Mouse (Mus musculus) frontal cortex, postnatal 10 days (tissue): ENCODE data around the gene Rab3a.

Experiments used
- DNase-seq, 2 experiments: peaks; one replicate each; pipeline ENCODE4 v3.0.0; 2022; ENCODE audit warnings: low spot score in 2 of 2, mixed read lengths in 1 of 2

Gene Rab3a

GRCm38 (mm10) chr8:70742176-70742575 lies 12.3 kb upstream of the Rab3a start:
- DNase-seq, result no peak

DNA sequence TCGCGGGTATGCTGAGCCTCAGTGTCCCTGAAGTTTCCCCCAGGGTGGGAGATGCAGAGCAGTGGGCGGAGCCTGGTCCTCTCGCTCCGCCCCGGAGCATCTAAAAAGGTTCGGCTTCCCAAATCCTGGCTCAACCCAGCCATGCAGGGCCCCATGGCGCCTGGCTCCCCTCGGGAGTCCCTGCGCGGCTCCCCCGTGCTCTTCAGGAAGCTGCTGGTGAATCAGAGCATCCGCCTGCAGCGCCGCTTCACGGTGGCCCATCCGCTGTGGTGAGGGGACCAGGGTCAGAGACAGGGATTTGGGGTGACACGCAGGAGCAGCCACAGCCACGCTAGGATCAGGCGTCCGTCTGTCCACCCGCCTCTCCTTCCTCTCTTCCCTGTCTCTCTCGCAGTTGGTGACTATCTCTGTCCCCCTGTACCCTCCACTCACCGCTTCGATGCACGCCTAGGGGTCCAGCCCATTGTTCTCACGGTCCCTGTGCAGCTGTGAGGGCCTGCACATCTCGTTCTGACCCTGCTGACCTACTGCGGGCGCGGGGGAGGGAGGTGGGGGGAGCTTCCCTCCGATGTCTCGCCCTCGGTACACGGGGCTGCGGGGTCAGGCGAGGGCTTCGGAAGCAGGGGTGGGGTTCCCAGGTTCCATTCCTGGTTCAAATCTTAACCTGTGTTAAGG lies 11.4 kb upstream of the Rab3a start:
- no peak for DNase-seq

- DNase-seq, result peak in 1 of 2 experiments; percentile 33
Observed at GRCm38 (mm10) chr8:70743656-70744590, 10.6 kb upstream of the Rab3a start.

DNA sequence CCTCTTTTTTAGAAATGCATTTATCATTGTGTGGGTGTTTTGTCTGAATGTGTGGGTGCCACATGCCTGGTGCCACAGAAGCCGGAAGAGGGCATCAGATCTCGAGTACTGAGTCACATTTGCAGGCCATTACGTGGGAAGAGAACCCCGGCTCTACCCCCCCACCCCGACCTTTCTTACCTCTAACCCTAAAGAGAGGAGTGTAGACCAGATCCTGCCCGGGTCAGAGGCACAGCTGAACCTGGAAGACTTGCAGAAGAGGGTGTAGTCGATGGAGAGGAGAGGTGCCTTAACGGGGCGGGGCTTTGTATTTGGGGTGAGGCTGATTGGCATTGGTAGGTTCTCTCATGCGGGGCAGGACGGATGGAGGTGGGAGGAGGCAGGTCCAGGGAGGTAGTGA lies 9.7 kb upstream of the Rab3a start:
- DNase-seq, result no peak

GRCm38 (mm10) chr8:70745691-70746220 lies 8.7 kb upstream of the Rab3a start:
- no peak for DNase-seq

DNA sequence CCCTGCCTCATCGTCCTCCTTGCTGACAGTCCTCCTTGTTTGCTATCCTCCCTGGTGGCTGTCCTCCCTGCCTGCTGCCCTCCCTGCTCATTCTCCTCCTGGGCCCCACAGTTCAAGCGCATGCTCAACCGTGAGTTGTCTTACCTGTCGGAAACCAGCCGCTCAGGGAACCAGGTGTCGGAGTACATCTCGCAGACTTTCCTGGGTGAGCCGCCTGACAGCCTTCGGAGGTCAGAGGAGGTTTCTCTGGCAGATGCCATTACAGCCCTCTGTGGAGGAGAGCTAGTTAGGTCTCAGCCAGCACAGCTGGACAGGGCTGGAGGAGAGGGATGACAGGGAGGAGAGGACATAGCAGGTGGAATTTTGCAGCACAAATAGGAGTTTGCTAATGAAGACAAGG lies 7.8 kb upstream of the Rab3a start:
- DNase-seq, result no peak

DNA sequence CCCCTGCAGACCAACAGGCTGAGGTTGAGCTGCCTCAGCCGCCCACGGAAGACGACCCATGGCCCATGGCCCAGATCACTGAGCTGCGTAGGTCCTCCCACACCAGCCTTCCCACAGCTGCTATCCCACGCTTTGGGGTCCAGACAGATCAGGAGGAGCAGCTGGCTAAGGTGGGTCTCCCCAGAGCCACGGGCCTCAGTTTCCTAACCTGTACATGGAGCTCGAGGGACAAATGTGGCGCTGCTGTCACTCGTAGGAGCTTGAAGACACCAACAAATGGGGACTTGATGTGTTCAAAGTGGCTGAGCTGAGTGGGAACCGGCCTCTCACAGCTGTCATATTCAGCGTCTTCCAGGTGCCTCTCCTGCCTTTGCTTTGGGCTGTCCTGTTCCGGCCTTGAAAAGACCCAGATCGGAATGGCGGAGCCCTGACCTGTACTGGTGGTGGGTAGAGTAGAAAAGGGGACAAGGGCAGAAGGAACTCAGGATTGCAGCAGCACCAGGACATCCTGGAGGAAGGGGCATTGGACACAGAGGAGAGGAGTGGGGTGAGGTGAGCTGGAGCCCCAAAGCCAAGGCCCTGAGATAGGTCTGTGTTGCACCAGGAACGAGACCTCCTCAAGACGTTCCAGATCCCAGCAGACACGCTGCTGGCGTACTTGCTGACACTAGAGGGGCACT lies 7.1 kb upstream of the Rab3a start:
- DNase-seq, result no peak

DNA sequence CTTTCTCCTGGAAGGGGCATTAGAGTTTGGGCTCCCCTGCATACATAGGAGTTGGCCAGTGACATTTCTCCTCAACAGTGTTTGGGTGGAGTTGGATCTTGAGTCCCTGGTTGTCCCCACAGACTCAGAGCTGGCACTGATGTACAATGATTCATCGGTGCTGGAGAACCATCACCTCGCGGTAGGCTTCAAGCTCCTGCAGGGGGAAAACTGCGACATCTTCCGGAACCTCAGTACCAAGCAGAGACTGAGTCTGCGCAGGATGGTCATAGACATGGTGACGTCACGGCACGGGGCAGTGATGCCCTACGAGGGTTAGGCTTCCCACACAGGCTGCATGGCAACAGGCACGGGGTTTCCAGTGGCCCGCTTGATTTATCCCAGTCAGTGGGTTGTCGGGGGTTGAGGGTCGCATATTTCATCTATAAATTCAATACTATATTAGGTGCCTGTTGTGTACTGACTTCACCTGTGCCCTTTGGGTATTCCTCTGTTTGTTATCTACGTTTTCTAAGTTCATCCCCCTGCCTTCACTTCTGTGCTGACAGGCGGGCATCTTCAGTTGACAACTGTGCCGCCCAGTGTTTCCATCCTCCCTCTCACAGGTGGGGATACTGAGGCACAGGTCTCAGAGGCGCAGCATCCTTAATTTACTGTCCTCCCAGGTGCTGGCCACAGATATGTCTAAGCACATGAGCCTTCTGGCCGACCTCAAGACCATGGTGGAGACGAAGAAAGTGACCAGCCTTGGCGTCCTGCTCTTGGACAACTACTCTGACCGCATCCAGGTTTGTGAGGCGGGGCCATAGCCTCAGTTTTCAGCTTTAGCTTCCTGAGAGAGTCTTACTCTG lies 6.0 kb upstream of the Rab3a start:
- DNase-seq, result no peak

DNA sequence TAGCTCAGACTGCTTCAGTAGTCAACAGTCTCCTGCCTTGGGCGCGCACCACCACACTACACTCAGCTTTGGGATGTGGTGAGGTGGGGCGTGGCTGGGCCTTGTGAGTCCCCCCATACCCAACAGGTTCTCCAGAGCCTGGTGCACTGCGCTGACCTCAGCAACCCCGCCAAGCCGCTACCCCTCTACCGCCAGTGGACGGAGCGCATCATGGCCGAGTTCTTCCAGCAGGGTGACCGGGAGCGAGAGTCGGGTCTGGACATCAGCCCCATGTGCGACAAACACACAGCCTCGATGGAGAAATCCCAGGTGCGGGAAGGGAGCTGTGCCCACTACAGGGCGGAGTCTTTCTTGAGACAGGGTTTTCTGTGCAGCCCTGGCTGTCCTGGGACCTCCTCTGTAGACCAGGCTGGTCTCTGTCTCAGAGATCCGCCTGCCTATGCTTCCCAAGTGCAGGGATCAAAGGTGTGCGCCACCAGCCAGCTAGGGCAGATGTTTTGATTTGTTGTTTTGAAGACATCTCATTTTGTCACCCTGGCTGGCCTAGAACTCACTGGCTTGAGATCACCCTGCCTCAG lies 5.3 kb upstream of the Rab3a start:
- DNase-seq, result no peak

GRCm38 (mm10) chr8:70750128-70750680 lies 4.3 kb upstream of the Rab3a start:
- no peak for DNase-seq

- DNase-seq, result peak in 1 of 2 experiments; percentile 57
Observed at GRCm38 (mm10) chr8:70752000-70752764, 2.3 kb upstream of the Rab3a start.

DNA sequence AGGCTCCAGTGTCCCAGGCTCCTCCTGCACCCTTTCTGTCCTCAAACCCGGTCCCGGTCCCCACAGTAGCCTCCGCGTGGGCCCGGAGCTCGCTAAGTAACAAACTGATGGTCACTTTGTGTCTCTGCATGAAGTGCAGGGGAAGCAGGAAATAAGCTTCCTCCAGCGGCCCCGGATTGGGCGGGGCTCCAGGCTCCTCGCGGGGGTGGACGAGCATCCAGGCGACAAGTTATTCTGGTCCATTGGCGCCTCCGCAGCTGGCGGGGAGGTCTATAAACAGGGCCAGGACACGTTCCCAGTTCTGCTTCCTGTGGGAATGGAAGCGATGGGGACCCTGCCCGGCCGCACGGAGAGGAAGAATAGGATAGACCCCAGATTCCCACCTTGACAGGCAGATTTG lies 1.3 kb upstream of the Rab3a start:
- DNase-seq, result peak; percentile 74 to 81

DNA sequence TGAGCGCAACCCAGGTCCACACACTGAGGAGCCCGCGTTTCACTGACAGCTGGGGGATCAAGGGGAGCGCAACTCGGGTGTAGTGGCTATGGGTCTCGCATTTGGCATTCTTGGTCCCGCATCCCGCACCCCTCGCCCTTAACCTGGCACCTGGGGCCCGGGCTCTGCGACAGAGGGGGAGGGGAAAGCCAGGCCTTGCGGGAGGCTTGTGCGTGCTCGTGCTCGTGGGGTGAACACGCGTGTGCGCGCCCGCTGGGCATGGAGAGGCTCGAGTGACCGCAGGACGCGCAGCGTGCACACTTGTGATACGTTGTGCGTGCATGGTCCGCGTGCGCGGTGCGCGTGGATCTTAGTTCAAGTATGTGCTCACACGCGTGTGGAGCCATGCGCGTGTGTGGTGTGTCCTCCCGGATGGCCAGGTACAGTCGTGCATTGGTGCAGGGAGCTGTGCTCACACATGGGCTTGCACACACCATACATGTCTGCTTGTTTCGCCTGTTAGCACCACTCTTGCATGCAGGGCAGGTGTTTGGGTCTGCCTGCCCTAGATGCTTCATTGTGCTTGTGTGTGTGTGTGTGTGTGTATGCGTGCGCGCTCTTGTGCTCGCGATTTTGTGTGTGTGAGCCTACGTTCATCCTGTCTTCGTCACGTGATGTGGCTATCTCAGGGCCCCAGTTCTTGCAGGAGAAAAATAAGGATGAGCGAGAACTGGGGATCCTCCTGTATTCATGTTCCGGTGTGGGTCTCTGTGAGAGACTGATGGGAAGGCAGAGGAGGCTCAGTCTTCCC lies 587 bp downstream of the Rab3a start:
- peak; percentile 75 to 79 for DNase-seq

DNA sequence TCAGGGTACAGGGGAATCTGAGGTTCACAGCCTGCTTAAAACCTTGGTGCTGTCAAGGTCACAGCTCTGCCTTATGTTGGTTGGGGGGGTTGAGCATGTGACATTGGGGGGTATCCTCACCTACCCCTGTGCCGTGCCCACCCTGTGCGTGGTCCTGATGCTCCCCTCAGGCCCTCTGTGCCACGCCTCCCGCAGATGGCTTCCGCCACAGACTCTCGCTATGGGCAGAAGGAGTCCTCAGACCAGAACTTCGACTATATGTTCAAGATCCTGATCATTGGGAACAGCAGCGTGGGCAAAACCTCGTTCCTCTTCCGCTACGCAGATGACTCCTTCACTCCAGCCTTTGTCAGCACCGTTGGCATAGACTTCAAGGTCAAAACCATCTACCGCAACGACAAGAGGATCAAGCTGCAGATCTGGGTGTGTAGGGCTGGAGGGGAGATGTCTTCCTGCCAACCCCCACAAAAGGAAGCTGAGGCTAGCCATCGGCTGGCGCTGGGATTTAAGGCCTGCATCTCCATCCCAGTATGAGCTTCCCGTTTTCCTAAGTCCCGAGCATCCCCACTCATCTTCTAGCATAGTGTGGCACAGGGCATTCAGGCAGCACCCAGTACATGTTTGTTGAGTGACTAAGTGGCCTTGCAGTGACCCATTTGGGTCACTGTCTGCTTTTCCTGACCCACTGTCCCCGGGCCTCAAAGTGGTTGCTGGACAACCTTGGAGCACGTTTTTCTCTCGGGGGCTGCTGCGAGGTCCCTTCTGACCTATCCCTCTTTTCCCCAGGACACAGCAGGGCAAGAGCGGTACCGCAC lies 1.4 kb downstream of the Rab3a start:
- peak; percentile 12 to 26 for DNase-seq

GRCm38 (mm10) chr8:70756476-70757040 lies 2.1 kb downstream of the Rab3a start:
- DNase-seq, result peak in 1 of 2 experiments; percentile 15

DNA sequence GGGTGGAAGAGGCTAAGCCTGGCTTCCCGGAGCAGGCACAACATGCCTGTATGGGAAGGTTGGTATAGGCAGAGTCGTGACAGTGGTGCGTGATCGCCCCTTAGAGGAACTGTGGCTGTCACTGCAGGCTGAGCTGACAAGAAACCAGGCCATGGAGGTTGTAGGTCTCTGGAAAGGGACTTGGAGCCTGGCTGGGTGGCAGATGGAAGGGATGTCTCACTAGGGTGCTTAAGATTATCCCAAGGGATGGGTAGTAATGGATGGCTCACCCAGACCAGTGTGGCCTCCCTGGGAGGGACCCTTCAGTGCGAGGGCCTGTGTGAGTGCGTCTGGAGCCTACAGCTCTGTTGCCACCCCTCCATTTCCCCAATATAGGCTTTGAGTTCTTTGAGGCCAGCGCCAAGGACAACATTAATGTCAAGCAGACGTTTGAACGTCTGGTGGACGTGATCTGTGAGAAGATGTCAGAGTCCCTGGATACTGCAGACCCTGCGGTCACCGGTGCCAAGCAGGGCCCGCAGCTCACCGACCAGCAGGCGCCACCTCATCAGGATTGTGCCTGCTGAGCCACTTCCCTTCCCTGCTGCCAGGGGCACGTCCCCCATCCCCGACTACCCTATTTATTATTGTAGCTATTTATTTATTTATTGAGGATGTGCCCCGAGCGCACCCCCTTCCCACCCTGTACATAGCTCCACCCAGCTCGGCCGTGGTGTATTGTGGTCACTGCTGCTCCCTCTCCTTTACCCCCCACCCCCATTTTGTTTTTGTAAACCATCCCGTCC lies 3.2 kb downstream of the Rab3a start:
- DNase-seq, result peak; percentile 20 to 37

- peak in 1 of 2 experiments; percentile 24 for DNase-seq
Observed at GRCm38 (mm10) chr8:70758308-70758615, 3.8 kb downstream of the Rab3a start.
